12 mouse cellular contexts compared by ENCODE assay signal in the genomic region with DNA sequence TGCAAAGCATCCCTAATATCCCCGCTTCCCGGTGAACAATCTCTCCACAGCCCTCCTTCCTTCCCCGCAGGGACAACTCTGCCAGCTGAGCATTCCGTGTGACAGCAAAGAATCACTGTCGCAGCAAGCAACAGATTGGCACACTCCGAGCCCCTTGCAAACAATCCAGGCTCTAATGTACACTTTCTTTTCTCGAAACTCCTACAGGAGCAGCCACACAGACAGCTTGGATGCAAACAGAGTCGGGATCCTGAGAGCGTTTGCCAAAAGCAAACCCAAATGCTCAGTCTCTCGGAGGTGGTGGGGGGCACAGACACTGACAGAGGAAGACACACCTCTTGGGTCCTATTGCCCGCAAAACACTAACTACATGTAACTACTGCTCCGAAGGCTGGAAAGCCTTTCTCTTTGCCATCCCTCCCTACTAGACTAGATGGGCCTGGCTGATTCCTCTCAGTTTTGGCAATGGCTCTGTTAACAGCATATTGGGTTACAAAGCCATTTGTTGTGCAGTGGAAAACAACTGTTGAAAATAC. TPM values are rescaled to one million over a fixed set of nuclear protein-coding genes. Genes with fewer than 3 reads are reported as not detected.
A peak's percentile ranks its signal among the peaks of the same experiment; 100 is the strongest.
DNase-seq lines count a peak whose midpoint lies in the region; ATAC-seq lines count a peak whose summit lies in the region.
"Had no signal": no experiment of that assay in that cellular context is flagged by ENCODE, and none has a peak within 500 bp of the region (broad histone marks: within the 10 kb centered on the region; RNA-seq: fewer than 3 reads in every experiment).

No protein-coding gene starts in this region.

- 0 out of 2 replicates have a peak overlapping the region, but pooled peaks have one; percentile 3 for H3K4me2 ChIP-seq in neural tube, embryonic 13.5 days
- peak overlapping the region; percentile 23 for H3K4me2 ChIP-seq in hindbrain, embryonic 15.5 days
- peak overlapping the region; percentile 17; the same call in 1 of the 2 replicates for H3K4me2 ChIP-seq in midbrain, embryonic 16.5 days (ENCODE audit: low read length)

- 0 out of 2 replicates have a peak, but pooled peaks cover 5% of the 10 kb centered on the region for H3K36me3 ChIP-seq in neural tube, embryonic 13.5 days
- H3K36me3 ChIP-seq in hindbrain, embryonic 15.5 days: no peaks in the 10 kb centered on the region
- no peaks in the 10 kb centered on the region for H3K36me3 ChIP-seq in midbrain, embryonic 16.5 days (ENCODE audit: control insufficient read depth, insufficient read depth, low read length)
- H3K36me3 ChIP-seq: G1E had no signal

- H3K9ac ChIP-seq in neural tube, embryonic 13.5 days: 0 out of 2 replicates have a peak overlapping the region, but pooled peaks have one; percentile 9
- H3K9ac ChIP-seq in hindbrain, embryonic 15.5 days: no peak overlapping the region
- H3K9ac ChIP-seq in midbrain, embryonic 16.5 days (ENCODE audit: low read depth, low read length): no peak overlapping the region

- H3K9me3 ChIP-seq in neural tube, embryonic 13.5 days: no peaks in the 10 kb centered on the region
- no peaks in the 10 kb centered on the region for H3K9me3 ChIP-seq in hindbrain, embryonic 15.5 days
- H3K9me3 ChIP-seq in midbrain, embryonic 16.5 days (replicated peaks; ENCODE audit: control insufficient read depth, low read length, poor library complexity, severe bottlenecking): no peaks in the 10 kb centered on the region

- H3K27ac ChIP-seq in neural tube, embryonic 13.5 days (replicated peaks): no peak overlapping the region
- peak overlapping the region; percentile 48; the same call in 1 of the 2 replicates for H3K27ac ChIP-seq in hindbrain, embryonic 15.5 days (replicated peaks)
- peak overlapping the region; percentile 13; the same call in 1 of the 2 replicates for H3K27ac ChIP-seq in midbrain, embryonic 16.5 days (ENCODE audit: low read length)

- peaks cover 30% of the 10 kb centered on the region for H3K4me1 ChIP-seq in neural tube, embryonic 13.5 days (replicated peaks)
- H3K4me1 ChIP-seq in hindbrain, embryonic 15.5 days (replicated peaks): peaks cover 31% of the 10 kb centered on the region
- peaks cover 26% of the 10 kb centered on the region for H3K4me1 ChIP-seq in midbrain, embryonic 16.5 days (ENCODE audit: control insufficient read depth, insufficient read depth, low read length)

- ATAC-seq in cerebellum, adult (ENCODE audit: insufficient number of reproducible peaks, low FRiP score, low TSS enrichment): no peak; the same call in 1 of the 2 replicates
- ATAC-seq in neural tube, embryonic 13.5 days (ENCODE audit: low read depth): no peak
- no peak for ATAC-seq in hindbrain, embryonic 15.5 days (ENCODE audit: low FRiP score, low read depth)
- no peak for ATAC-seq in midbrain, embryonic 16.5 days

- H3K27me3 ChIP-seq in neural tube, embryonic 13.5 days: no peaks in the 10 kb centered on the region
- H3K27me3 ChIP-seq in hindbrain, embryonic 15.5 days: no peaks in the 10 kb centered on the region
- H3K27me3 ChIP-seq in midbrain, embryonic 16.5 days (ENCODE audit: control insufficient read depth, insufficient read depth, low read depth, low read length): no peaks in the 10 kb centered on the region

- WGBS in neural tube, embryonic 13.5 days: 41% methylated on average over 12 of the region's 12 CpGs
- WGBS in hindbrain, embryonic 15.5 days: 26% methylated on average over 12 of the region's 12 CpGs
- WGBS in midbrain, embryonic 16.5 days: 32% methylated on average over 12 of the region's 12 CpGs

- H3K4me3 ChIP-seq in neural tube, embryonic 13.5 days: no peak overlapping the region
- no peak overlapping the region for H3K4me3 ChIP-seq in hindbrain, embryonic 15.5 days
- no peak overlapping the region for H3K4me3 ChIP-seq in midbrain, embryonic 16.5 days (ENCODE audit: low read depth, low read length)

- peak; percentile 42 for DNase-seq in cerebellum, adult 11 months
- no peak for DNase-seq in neural tube, embryonic 10.5 days (ENCODE audit: extremely low spot score, low spot score)
- no peak for DNase-seq in spleen, postnatal 14 days (ENCODE audit: low spot score in 2 of 2)
- DNase-seq in adrenal gland, postnatal 25 days: no peak
- DNase-seq: adrenal gland, adult 2 months; kidney, postnatal 10 days; lung, postnatal 10 days had no signal

RNA-seq across cellular contexts. Expression of a gene that starts 47.3 kb away (rescaled TPM):
- polyA plus RNA-seq in neural tube, embryonic 13.5 days (2015; fragmentation: Nextera tagmentation; extraction: Ambion mirVana): 27.1 and 38.0 TPM in 2 replicates
- polyA plus RNA-seq in hindbrain, embryonic 15.5 days (2015; fragmentation: Nextera tagmentation; extraction: Ambion mirVana): 42.0 and 54.5 TPM in 2 replicates
- 56.9 and 60.3 TPM in 2 replicates for polyA plus RNA-seq in midbrain, embryonic 16.5 days (2015; fragmentation: Nextera tagmentation; extraction: Ambion mirVana)
- total RNA-seq in adrenal gland, postnatal 25 days (2021): 0.24 TPM in 1 of 2 replicates, not detected in the other
- polyA plus RNA-seq: G1E had no signal
